Mouse (Mus musculus): ENCODE measurements around the gene Nrbp1. TPM values are rescaled to one million over a fixed set of nuclear protein-coding genes. Genes with fewer than 3 reads are reported as not detected.
"Not testable (repeated sequence)": the region's sequence is repeated elsewhere in the genome, so short reads cannot be mapped to it uniquely, and the experiment has no call there.

The Nrbp1 gene
- polyA plus RNA-seq, 1 experiment from 2014 or later: 96.4 TPM

GRCm38 (mm10) chr5:31202933-31203332 lies 37.7 kb upstream of the Nrbp1 start:
- H3K27me3 ChIP-seq (replicated peaks; ENCODE audit: control insufficient read depth, insufficient read depth, low read length): no peaks in the 10 kb centered on the region
- peaks cover 62% of the 10 kb centered on the region for H3K36me3 ChIP-seq (ENCODE audit: control insufficient read depth, insufficient read depth)
- no peaks in the 10 kb centered on the region for H3K4me1 ChIP-seq (replicated peaks; ENCODE audit: control insufficient read depth, insufficient read depth, low read length)
- peak overlapping the region; percentile 82 for H3K27ac ChIP-seq (ENCODE audit: low read depth, low read length)
- 91% methylated on average over 7 of the region's 7 CpGs for WGBS
- H3K4me3 ChIP-seq (ENCODE audit: low read depth, low read length): peak overlapping the region; percentile 77
- 0 out of 2 replicates have a peak overlapping the region, but pooled peaks have one; percentile 4 for H3K9ac ChIP-seq (ENCODE audit: low read depth, low read length)
- no peaks in the 10 kb centered on the region; the same call in 1 of the 2 replicates for H3K9me3 ChIP-seq (ENCODE audit: control insufficient read depth)
- H3K4me2 ChIP-seq (replicated peaks; ENCODE audit: low read depth): peak overlapping the region; percentile 74
- TF ChIP-seq CTCF (IDR thresholded peaks at IDR 0.05; ENCODE audit: low read depth): no peak
- ATAC-seq: no peak

- no peak overlapping the region for H3K9ac ChIP-seq (ENCODE audit: low read depth, low read length)
- peaks cover 55% of the 10 kb centered on the region for H3K36me3 ChIP-seq (ENCODE audit: control insufficient read depth, insufficient read depth)
- no peak overlapping the region for H3K4me2 ChIP-seq (replicated peaks; ENCODE audit: low read depth)
- no peak for TF ChIP-seq CTCF (IDR thresholded peaks at IDR 0.05; ENCODE audit: low read depth)
- WGBS: 94% methylated on average over 2 of the region's 2 CpGs
- H3K4me3 ChIP-seq (ENCODE audit: low read depth, low read length): no peak overlapping the region
- H3K27me3 ChIP-seq (replicated peaks; ENCODE audit: control insufficient read depth, insufficient read depth, low read length): no peaks in the 10 kb centered on the region
- ATAC-seq: no peak
- H3K27ac ChIP-seq (ENCODE audit: low read depth, low read length): no peak overlapping the region
- H3K9me3 ChIP-seq (ENCODE audit: control insufficient read depth): no peaks in the 10 kb centered on the region; the same call in 1 of the 2 replicates
- no peaks in the 10 kb centered on the region for H3K4me1 ChIP-seq (replicated peaks; ENCODE audit: control insufficient read depth, insufficient read depth, low read length)
These were observed 36.8 kb upstream of the Nrbp1 start for GRCm38 (mm10) chr5:31203866-31204265.

GRCm38 (mm10) chr5:31204421-31204820 lies 36.2 kb upstream of the Nrbp1 start:
- H3K4me3 ChIP-seq (ENCODE audit: low read depth, low read length): no peak overlapping the region
- H3K9ac ChIP-seq (ENCODE audit: low read depth, low read length): no peak overlapping the region
- no peaks in the 10 kb centered on the region; the same call in 1 of the 2 replicates for H3K9me3 ChIP-seq (ENCODE audit: control insufficient read depth)
- no peak for ATAC-seq
- H3K27ac ChIP-seq (ENCODE audit: low read depth, low read length): no peak overlapping the region
- H3K4me1 ChIP-seq (replicated peaks; ENCODE audit: control insufficient read depth, insufficient read depth, low read length): no peaks in the 10 kb centered on the region
- WGBS: 89% methylated on average over 6 of the region's 6 CpGs
- no peak for TF ChIP-seq CTCF (IDR thresholded peaks at IDR 0.05; ENCODE audit: low read depth)
- H3K4me2 ChIP-seq (replicated peaks; ENCODE audit: low read depth): no peak overlapping the region
- peaks cover 49% of the 10 kb centered on the region for H3K36me3 ChIP-seq (ENCODE audit: control insufficient read depth, insufficient read depth)
- H3K27me3 ChIP-seq (replicated peaks; ENCODE audit: control insufficient read depth, insufficient read depth, low read length): no peaks in the 10 kb centered on the region

- H3K4me2 ChIP-seq (replicated peaks; ENCODE audit: low read depth); H3K36me3 ChIP-seq (ENCODE audit: control insufficient read depth, insufficient read depth); ATAC-seq; H3K9ac ChIP-seq (ENCODE audit: low read depth, low read length); H3K4me1 ChIP-seq (replicated peaks; ENCODE audit: control insufficient read depth, insufficient read depth, low read length); H3K9me3 ChIP-seq (ENCODE audit: control insufficient read depth); H3K27me3 ChIP-seq (replicated peaks; ENCODE audit: control insufficient read depth, insufficient read depth, low read length); H3K27ac ChIP-seq (ENCODE audit: low read depth, low read length); H3K4me3 ChIP-seq (ENCODE audit: low read depth, low read length): not testable (repeated sequence)
- 82% methylated on average over 6 of the region's 6 CpGs for WGBS
These were observed 24.1 kb upstream of the Nrbp1 start for GRCm38 (mm10) chr5:31216554-31216953.

- H3K4me1 ChIP-seq (replicated peaks; ENCODE audit: control insufficient read depth, insufficient read depth, low read length): no peaks in the 10 kb centered on the region
- no peaks in the 10 kb centered on the region for H3K27me3 ChIP-seq (replicated peaks; ENCODE audit: control insufficient read depth, insufficient read depth, low read length)
- no peak overlapping the region for H3K4me3 ChIP-seq (ENCODE audit: low read depth, low read length)
- H3K36me3 ChIP-seq (ENCODE audit: control insufficient read depth, insufficient read depth): no peaks in the 10 kb centered on the region
- WGBS: 47% methylated on average over 7 of the region's 7 CpGs
- no peak for ATAC-seq
- no peaks in the 10 kb centered on the region for H3K9me3 ChIP-seq (ENCODE audit: control insufficient read depth)
- H3K4me2 ChIP-seq (replicated peaks; ENCODE audit: low read depth): peak overlapping the region; percentile 3; the same call in 1 of the 2 replicates
- TF ChIP-seq CTCF (IDR thresholded peaks at IDR 0.05; ENCODE audit: low read depth): peak; percentile 29; the same call in 1 of the 2 replicates
- no peak overlapping the region for H3K9ac ChIP-seq (ENCODE audit: low read depth, low read length)
- no peak overlapping the region for H3K27ac ChIP-seq (ENCODE audit: low read depth, low read length)
These were observed 22.4 kb upstream of the Nrbp1 start for GRCm38 (mm10) chr5:31218294-31218693.

- Histone ChIP-seq H3K27me3 (replicated peaks; ENCODE audit: control insufficient read depth, insufficient read depth, low read length) (no peaks in the 10 kb centered on the region), H3K4me1 (replicated peaks; ENCODE audit: control insufficient read depth, insufficient read depth, low read length) (no peaks in the 10 kb centered on the region), H3K4me3 (ENCODE audit: low read depth, low read length) (peak overlapping the region; percentile 84), H3K27ac (ENCODE audit: low read depth, low read length) (no peak overlapping the region), H3K36me3 (ENCODE audit: control insufficient read depth, insufficient read depth) (no peaks in the 10 kb centered on the region), H3K4me2 (replicated peaks; ENCODE audit: low read depth) (peak overlapping the region; percentile 87), H3K9me3 (ENCODE audit: control insufficient read depth) (no peaks in the 10 kb centered on the region), H3K9ac (ENCODE audit: low read depth, low read length) (no peak overlapping the region)
- 3% methylated on average over 2 of the region's 2 CpGs for WGBS
- ATAC-seq: no peak
- peak; percentile 57 for TF ChIP-seq CTCF (IDR thresholded peaks at IDR 0.05; ENCODE audit: low read depth)
These were observed 21.6 kb upstream of the Nrbp1 start for GRCm38 (mm10) chr5:31219070-31219469.

- Histone ChIP-seq H3K9ac (ENCODE audit: low read depth, low read length) (peak overlapping the region; percentile 74), H3K27me3 (replicated peaks; ENCODE audit: control insufficient read depth, insufficient read depth, low read length) (no peaks in the 10 kb centered on the region), H3K27ac (ENCODE audit: low read depth, low read length) (peak overlapping the region; percentile 92), H3K4me3 (ENCODE audit: low read depth, low read length) (peak overlapping the region; percentile 84), H3K4me1 (replicated peaks; ENCODE audit: control insufficient read depth, insufficient read depth, low read length) (no peaks in the 10 kb centered on the region), H3K36me3 (ENCODE audit: control insufficient read depth, insufficient read depth) (no peaks in the 10 kb centered on the region), H3K9me3 (ENCODE audit: control insufficient read depth) (no peaks in the 10 kb centered on the region), H3K4me2 (replicated peaks; ENCODE audit: low read depth) (peak overlapping the region; percentile 87)
- under 1% methylated on average over 11 of the region's 11 CpGs for WGBS
- TF ChIP-seq CTCF (IDR thresholded peaks at IDR 0.05; ENCODE audit: low read depth): no peak
- ATAC-seq: no peak
These were observed 21.2 kb upstream of the Nrbp1 start for GRCm38 (mm10) chr5:31219474-31219873.

Measured in intestine, postnatal 0 days (tissue).